Mouse (Mus musculus) T-helper 2 cell (primary cell): ENCODE measurements at regions not wholly inside any gene's neighbourhood (a gene's known extent, or its start where the extent isn't known, plus 50 kb on each side); places are given as distances from the start of the nearest gene placed in this dataset.
"Not testable (repeated sequence)": the region's sequence is repeated elsewhere in the genome, so short reads cannot be mapped to it uniquely, and the experiment has no call there.

Experiments used
- in situ Hi-C: fragments of 300-600 bp; cut with MboI, MseI; formaldehyde crosslinking; loops from one replicate; pipeline ENCODE4 v1.15.1; 2025; ENCODE audit warnings: high pct_unique_total_duplicates

GRCm38 (mm10) chr4:23341240-23341639 is 853.1 kb upstream of the Pou3f2 start:
- in situ Hi-C loops = no loop called here

GRCm38 (mm10) chr4:23338481-23338880 is 850.3 kb upstream of the Pou3f2 start:
- in situ Hi-C loops = no loop called here

- in situ Hi-C loops = no loop called here
Measured at GRCm38 (mm10) chr4:23300617-23301016, 812.5 kb upstream of the Pou3f2 start.

- in situ Hi-C loops = no loop called here
Measured at GRCm38 (mm10) chr4:23280087-23280486, 791.9 kb upstream of the Pou3f2 start.

- in situ Hi-C loops = no loop called here
Measured at GRCm38 (mm10) chr4:23275203-23275602, 787.0 kb upstream of the Pou3f2 start.

- in situ Hi-C loops = no loop called here
Measured at GRCm38 (mm10) chr4:23271947-23272346, 783.8 kb upstream of the Pou3f2 start.

- in situ Hi-C loops = no loop called here
Measured at GRCm38 (mm10) chr4:23260371-23260770, 772.2 kb upstream of the Pou3f2 start.

- in situ Hi-C loops = no loop called here
Measured at GRCm38 (mm10) chr4:23234960-23235359, 746.8 kb upstream of the Pou3f2 start.

- in situ Hi-C loops = not testable (repeated sequence)
Measured at GRCm38 (mm10) chr4:23194756-23195155, 706.6 kb upstream of the Pou3f2 start.

- in situ Hi-C loops = no loop called here
Measured at GRCm38 (mm10) chr4:23193384-23194135, 705.4 kb upstream of the Pou3f2 start.

- in situ Hi-C loops = no loop called here
Measured at GRCm38 (mm10) chr4:23173811-23174210, 685.6 kb upstream of the Pou3f2 start.

- in situ Hi-C loops = no loop called here
Measured at GRCm38 (mm10) chr4:23173330-23173729, 685.2 kb upstream of the Pou3f2 start.

GRCm38 (mm10) chr4:23148097-23148849 is 660.1 kb upstream of the Pou3f2 start:
- in situ Hi-C loops = no loop called here

GRCm38 (mm10) chr4:23133386-23133785 is 645.2 kb upstream of the Pou3f2 start:
- in situ Hi-C loops = no loop called here

GRCm38 (mm10) chr4:23101452-23101851 is 613.3 kb upstream of the Pou3f2 start:
- in situ Hi-C loops = not testable (repeated sequence)

GRCm38 (mm10) chr4:23079521-23079920 is 591.4 kb upstream of the Pou3f2 start:
- in situ Hi-C loops = no loop called here

- in situ Hi-C loops = no loop called here
Measured at GRCm38 (mm10) chr4:23077603-23078002, 589.4 kb upstream of the Pou3f2 start.

GRCm38 (mm10) chr4:23050701-23051317 is 562.6 kb upstream of the Pou3f2 start:
- in situ Hi-C loops = no loop called here

- in situ Hi-C loops = no loop called here
Measured at GRCm38 (mm10) chr4:23037784-23038183, 549.6 kb upstream of the Pou3f2 start.

- in situ Hi-C loops = no loop called here
Measured at GRCm38 (mm10) chr4:23031271-23031670, 543.1 kb upstream of the Pou3f2 start.

- in situ Hi-C loops = loop anchor here (5.0 kb wide), 1 partner anchor 35 kb away; no protein-coding TSS in a partner anchor
Measured at GRCm38 (mm10) chr4:23022177-23022576, 534.0 kb upstream of the Pou3f2 start.

GRCm38 (mm10) chr4:23010346-23010745 is 522.2 kb upstream of the Pou3f2 start:
- in situ Hi-C loops = no loop called here
